Mouse (Mus musculus): ENCODE measurements around the gene Pfkfb3.

GRCm38 (mm10) chr2:11464661-11465099 is 89.2 kb downstream of the Pfkfb3 start:
- no peak for TF ChIP-seq CTCF (IDR thresholded peaks at IDR 0.05; ENCODE audit: low read depth)
- no peak for TF ChIP-seq EP300 (IDR thresholded peaks at IDR 0.05; ENCODE audit: low read depth)

Data from liver, embryonic 14.5 days (tissue).